Mouse (Mus musculus) retina, adult 2 months (tissue): ENCODE results near the gene Krt2.

Experiments used
- DNase-seq: peaks from one replicate; pipeline ENCODE4 v3.0.0-alpha.2; 2012; ENCODE audit warnings: low read depth, low spot score

The Krt2 gene

GRCm38 (mm10) chr15:101817875-101818274, at the start of gene Krt2:
Gene Krt2, minus strand, starts transcription at chr15:101818169.
- DNase-seq: no peak

- no peak for DNase-seq
Observed at GRCm38 (mm10) chr15:101866754-101867153, 48.8 kb upstream of the Krt2 start.

- DNase-seq: no peak
Observed at GRCm38 (mm10) chr15:101860421-101861130, 42.6 kb upstream of the Krt2 start.

GRCm38 (mm10) chr15:101859735-101860170, 41.8 kb upstream of the Krt2 start:
- DNase-seq: no peak

- DNase-seq: no peak
Observed at GRCm38 (mm10) chr15:101858673-101859425, 40.9 kb upstream of the Krt2 start.

- no peak for DNase-seq
Observed at GRCm38 (mm10) chr15:101856696-101857095, 38.7 kb upstream of the Krt2 start.

GRCm38 (mm10) chr15:101855732-101856131, 37.8 kb upstream of the Krt2 start:
- no peak for DNase-seq

- no peak for DNase-seq
Observed at GRCm38 (mm10) chr15:101854294-101854693, 36.3 kb upstream of the Krt2 start.

GRCm38 (mm10) chr15:101852571-101852970, 34.6 kb upstream of the Krt2 start:
- DNase-seq: no peak

GRCm38 (mm10) chr15:101850694-101851093, 32.7 kb upstream of the Krt2 start, which contains the start of gene Krt1:
Gene Krt1, minus strand, starts transcription at chr15:101850794.
- no peak for DNase-seq

GRCm38 (mm10) chr15:101845971-101846403, 28.0 kb upstream of the Krt2 start:
- DNase-seq: no peak

GRCm38 (mm10) chr15:101843192-101843591, 25.2 kb upstream of the Krt2 start:
- DNase-seq: no peak

- DNase-seq: no peak
Observed at GRCm38 (mm10) chr15:101834784-101835328, 16.9 kb upstream of the Krt2 start.

GRCm38 (mm10) chr15:101833131-101833530, 15.2 kb upstream of the Krt2 start:
- DNase-seq: no peak

GRCm38 (mm10) chr15:101829441-101829840, 11.5 kb upstream of the Krt2 start:
- no peak for DNase-seq

- no peak for DNase-seq
Observed at GRCm38 (mm10) chr15:101821786-101822185, 3.8 kb upstream of the Krt2 start.

GRCm38 (mm10) chr15:101803052-101803822, 14.7 kb downstream of the Krt2 start:
- DNase-seq: no peak

- DNase-seq: no peak
Observed at GRCm38 (mm10) chr15:101802296-101802835, 15.6 kb downstream of the Krt2 start, which contains the start of gene Krt73. Gene Krt73, minus strand, starts transcription at chr15:101802346.

GRCm38 (mm10) chr15:101790867-101791266, 27.1 kb downstream of the Krt2 start:
- DNase-seq: no peak

- DNase-seq: no peak
Observed at GRCm38 (mm10) chr15:101786360-101786759, 31.6 kb downstream of the Krt2 start, which contains the start of gene Krt72. Gene Krt72, minus strand, starts transcription at chr15:101786460.

- DNase-seq: no peak
Observed at GRCm38 (mm10) chr15:101773420-101773819, 44.5 kb downstream of the Krt2 start.
